Mouse (Mus musculus) E14TG2a.4 (cell line): ENCODE data around the gene Nek8.
A peak's percentile ranks its signal among the peaks of the same experiment; 100 is the strongest.

Experiments used
- H3K27me3 ChIP-seq: 2 replicates; pipeline ENCODE4 v1.6.1; 2014; ENCODE audit warnings: low read length, control low read depth; ENCODE audit not compliant: insufficient read depth
- H3K36me3 ChIP-seq: 2 replicates; pipeline ENCODE4 v1.6.1; 2014; ENCODE audit warnings: low read length, control low read depth; ENCODE audit not compliant: insufficient read depth
- H3K4me1 ChIP-seq: replicated peaks from 2 replicates; pipeline ENCODE4 v1.6.1; 2014; ENCODE audit warnings: low read depth, low read length, control low read depth
- H3K4me3 ChIP-seq: replicated peaks from 2 replicates; pipeline ENCODE4 v1.5.1; 2014; ENCODE audit warnings: mild to moderate bottlenecking, low read length
- H3K9me3 ChIP-seq: 2 replicates; pipeline ENCODE4 v1.6.1; 2014; ENCODE audit warnings: low read length, control low read depth
- CTCF ChIP-seq: conservative IDR thresholded peaks from 2 replicates; pipeline ENCODE4 v1.5.1; 2014; ENCODE audit warnings: low read length
- NANOG ChIP-seq: IDR thresholded peaks from 2 replicates; pipeline ENCODE4 v1.6.1; 2014; ENCODE audit warnings: borderline replicate concordance, low read length, mixed read lengths
- POU5F1 ChIP-seq: IDR thresholded peaks from 2 replicates; pipeline ENCODE4 v1.6.1; 2014; ENCODE audit warnings: low read length, borderline replicate concordance

Gene Nek8

DNA sequence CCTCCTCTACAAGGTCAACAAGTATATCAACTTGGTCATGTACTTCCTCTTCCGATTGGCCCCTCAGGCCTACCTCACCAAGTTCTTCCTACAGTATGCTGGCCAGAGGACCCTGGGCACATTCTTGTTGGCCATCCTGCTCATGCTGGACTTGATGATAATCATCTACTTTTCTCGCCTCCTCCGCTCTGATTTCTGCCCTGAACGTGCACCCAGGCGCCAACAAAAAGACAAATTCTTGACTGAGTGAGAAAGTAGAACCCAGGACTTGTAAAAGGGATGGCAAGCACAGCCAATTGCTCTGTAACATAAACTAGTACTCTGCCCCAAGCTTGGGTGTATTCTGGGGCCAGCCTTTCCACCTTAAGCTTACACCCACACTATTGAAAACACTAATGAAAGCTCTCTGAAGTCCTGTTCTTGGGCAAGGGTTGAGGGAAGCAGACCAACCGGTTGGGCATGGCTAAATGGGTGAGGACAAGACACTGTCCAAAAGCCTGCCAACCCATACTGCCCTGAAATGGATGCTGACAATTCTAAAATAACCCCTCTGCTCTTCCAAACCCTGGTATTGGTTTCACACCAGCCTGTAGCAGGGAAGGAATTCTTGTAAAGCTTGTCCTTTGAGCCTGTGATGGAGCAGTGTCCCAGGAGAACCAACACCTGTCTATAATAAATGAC lies 3.7 kb upstream of the Nek8 start:
- Histone ChIP-seq H3K27me3 (no peaks in the 10 kb centered on the region), H3K9me3 (no peaks in the 10 kb centered on the region), H3K4me1 (peaks cover 56% of the 10 kb centered on the region), H3K4me3 (peak overlapping the region; percentile 99), H3K36me3 (peaks cover 41% of the 10 kb centered on the region)
- TF ChIP-seq NANOG (no peak), CTCF (no peak), POU5F1 (no peak)

DNA sequence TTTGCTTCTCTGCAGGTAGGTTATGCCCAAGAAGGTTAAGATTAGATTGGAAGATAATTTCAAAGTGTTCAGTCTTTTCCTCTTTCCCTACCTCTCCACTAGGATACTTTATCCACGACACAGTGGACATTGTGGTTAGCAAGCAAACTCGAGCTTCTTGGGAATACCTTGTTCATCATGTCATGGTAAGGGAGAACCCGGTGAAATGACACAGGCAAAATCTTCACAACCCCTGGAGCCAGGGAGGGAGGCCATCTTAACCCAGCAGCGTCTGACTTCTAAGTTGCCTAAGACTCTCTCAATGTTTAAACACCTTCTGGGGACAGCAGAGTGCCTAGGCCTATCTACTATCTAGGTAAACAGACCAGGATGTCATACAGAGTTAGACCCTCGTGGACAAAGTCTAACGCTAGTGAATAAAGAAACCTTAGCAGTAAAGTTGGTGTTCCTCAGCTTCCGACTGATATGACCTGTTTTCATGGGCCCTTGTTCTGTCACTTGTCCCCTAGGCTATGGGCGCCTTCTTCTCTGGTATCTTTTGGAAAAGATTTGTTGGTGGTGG lies 3.0 kb upstream of the Nek8 start:
- Histone ChIP-seq H3K4me1 (peaks cover 57% of the 10 kb centered on the region), H3K9me3 (no peaks in the 10 kb centered on the region), H3K4me3 (peak overlapping the region; percentile 99), H3K36me3 (peaks cover 41% of the 10 kb centered on the region), H3K27me3 (no peaks in the 10 kb centered on the region)
- TF ChIP-seq CTCF, result no peak

DNA sequence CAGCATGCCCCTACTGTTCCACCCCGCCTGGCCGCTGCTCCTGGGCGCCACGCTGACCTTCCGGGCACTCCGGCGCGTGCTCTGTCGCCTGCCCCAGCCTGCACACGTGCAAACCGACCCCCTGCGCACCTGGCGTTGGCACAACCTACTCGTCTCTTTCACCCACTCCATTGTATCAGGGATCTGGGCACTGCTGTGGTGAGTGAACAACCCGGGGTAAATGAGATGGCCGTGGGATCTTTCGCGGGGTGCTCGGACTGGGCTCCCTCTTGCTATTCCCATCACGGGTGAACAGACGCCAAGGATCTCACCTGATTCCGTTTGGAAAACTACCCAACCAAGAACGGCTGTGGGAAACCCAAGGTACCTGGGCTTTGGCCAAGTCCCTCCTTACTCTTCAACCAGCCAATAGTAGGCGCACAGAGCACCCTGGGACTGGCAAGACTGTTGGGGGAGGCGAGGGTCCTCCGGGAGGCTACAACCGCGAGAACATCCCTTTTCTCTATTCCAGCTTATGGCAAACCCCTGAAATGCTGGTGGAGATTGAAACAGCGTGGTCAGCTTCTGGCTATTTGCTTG lies 2.5 kb upstream of the Nek8 start:
- peaks cover 57% of the 10 kb centered on the region for H3K4me1 ChIP-seq
- peaks cover 41% of the 10 kb centered on the region for H3K36me3 ChIP-seq
- no peaks in the 10 kb centered on the region for H3K27me3 ChIP-seq
- peak overlapping the region; percentile 99 for H3K4me3 ChIP-seq
- no peaks in the 10 kb centered on the region for H3K9me3 ChIP-seq
- TF ChIP-seq CTCF (no peak), NANOG (no peak), POU5F1 (no peak)

DNA sequence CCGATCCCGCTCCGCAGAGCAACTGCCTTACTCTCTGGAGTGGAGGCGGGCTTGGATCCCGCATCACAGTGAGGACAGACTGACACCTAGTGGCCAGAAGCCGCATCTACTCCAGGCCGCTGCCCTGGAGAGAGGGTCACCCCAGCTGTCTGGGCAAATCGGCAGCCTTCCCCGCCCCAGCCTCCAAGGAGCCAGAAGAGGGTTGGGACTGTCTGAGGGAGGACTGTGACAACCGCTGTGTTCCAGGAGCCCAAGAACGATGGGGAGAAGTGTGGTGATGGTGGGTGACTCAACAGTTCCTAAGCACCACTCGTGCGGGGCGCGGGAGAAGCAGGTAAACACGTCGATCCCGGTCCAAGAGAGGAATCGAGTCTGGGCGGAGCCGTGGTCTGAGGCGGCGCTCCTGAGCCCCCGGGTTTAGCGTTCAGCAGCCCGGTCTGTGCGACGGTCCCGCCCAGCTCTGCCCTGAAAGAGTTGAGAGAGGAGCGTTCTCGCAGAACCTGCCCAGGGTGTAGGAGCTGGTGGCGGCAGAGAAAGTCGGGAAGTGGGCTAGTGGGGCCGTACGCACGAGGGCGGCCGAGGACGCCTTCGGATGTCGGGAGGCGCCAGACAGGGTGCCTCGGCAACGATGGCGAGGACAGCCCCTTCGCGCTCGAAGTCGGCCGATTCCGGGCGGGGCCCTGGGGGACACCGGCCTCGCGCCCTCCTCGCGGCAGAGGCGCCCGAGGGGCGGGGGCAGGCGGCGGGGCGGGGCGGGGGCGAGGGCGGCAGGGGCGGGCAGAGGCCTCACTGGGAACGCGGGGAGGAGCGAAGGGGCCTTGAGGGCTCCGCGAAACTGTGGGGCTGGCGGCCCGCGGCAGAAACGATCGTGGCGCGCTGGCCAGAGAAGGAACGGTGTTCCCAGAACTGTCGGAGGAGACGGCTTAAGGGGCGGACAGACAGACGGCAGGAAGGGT lies 1.7 kb upstream of the Nek8 start:
- no peak for TF ChIP-seq NANOG
- TF ChIP-seq CTCF, result peak; percentile 95
- no peak for TF ChIP-seq POU5F1
- H3K27me3 ChIP-seq, result no peaks in the 10 kb centered on the region
- H3K4me3 ChIP-seq, result peak overlapping the region; percentile 99
- peaks cover 60% of the 10 kb centered on the region for H3K4me1 ChIP-seq
- no peaks in the 10 kb centered on the region for H3K9me3 ChIP-seq
- peaks cover 41% of the 10 kb centered on the region for H3K36me3 ChIP-seq

DNA sequence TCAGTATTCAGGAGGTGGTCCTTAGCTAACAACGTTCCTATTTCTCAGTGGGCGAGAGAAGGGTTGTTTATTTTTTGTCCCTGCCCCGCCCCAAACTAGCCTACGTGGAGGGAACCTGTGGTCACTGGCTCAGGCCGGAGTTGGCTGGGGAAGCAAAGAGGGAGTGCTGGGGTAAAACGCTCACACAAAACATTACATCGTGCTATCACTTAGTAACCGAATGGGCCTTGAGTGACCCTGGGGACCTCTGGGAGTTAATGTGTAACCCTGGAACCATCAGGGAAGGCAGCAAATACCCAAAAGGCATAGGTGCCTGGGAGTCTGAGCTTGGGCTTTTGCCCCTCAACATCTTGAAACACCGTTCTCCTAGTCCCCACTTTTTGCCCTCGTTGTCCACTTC lies 962 bp upstream of the Nek8 start:
- TF ChIP-seq CTCF, result no peak
- TF ChIP-seq POU5F1, result no peak
- TF ChIP-seq NANOG, result no peak
- peak overlapping the region; percentile 99 for H3K4me3 ChIP-seq
- no peaks in the 10 kb centered on the region for H3K9me3 ChIP-seq
- H3K4me1 ChIP-seq, result peaks cover 67% of the 10 kb centered on the region
- H3K36me3 ChIP-seq, result peaks cover 41% of the 10 kb centered on the region
- H3K27me3 ChIP-seq, result no peaks in the 10 kb centered on the region

DNA sequence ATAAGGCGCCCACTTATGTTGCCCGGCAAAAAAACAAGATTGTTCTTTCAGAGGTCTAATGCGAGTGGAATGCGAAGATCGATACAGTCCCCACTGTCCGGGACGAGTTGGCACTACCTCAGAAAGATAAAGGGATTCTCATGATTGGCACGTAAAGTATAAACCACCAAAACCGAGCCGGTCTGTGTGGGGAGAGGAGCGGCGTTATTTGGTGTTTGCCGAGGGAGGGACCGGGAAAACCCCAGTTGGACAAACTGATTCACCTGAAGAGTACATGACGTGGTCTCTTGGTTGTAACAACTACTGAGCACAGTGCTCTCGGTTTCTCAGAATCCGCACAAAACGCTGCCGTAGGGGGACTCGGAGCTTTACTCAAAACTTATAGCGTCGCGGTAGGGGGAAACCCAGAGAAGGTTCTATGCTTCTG lies 443 bp upstream of the Nek8 start:
- H3K9me3 ChIP-seq, result no peaks in the 10 kb centered on the region
- H3K27me3 ChIP-seq, result no peaks in the 10 kb centered on the region
- H3K4me1 ChIP-seq, result peaks cover 71% of the 10 kb centered on the region
- peak overlapping the region; percentile 99 for H3K4me3 ChIP-seq
- H3K36me3 ChIP-seq, result peaks cover 41% of the 10 kb centered on the region
- TF ChIP-seq CTCF (no peak), NANOG (no peak), POU5F1 (no peak)

DNA sequence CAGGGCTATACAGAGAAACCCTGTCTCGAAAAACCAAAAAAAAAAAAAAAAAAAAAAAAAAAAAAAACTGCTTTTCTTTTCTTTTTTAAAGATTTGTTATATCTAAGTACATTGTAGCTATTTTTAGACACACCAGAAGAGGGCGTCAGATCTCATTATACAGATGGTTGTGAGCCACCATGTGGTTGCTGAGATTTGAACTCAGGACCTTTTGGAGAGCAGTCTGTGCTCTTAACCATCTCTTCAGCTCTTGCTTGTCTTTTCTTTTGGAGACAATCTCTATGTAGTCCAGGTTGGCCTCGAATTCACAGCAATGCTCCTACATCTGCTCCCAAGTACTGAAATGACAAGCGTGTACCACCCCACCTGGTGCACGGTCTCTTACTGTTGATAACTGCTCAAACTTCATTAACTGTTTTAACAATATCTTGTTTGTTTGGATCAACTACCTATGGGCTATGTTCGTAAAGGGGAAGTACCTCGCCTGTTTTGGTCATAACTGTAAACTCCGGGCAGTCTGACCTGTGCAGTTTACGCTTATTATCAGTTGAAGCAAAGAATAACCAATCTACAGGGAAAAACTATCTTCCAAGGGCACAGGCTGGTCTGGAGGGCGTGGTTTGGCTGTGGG lies 589 bp downstream of the Nek8 start:
- TF ChIP-seq CTCF (0 out of 2 replicates have a peak, but pooled peaks have one; percentile 6), POU5F1 (no peak), NANOG (no peak)
- peaks cover 70% of the 10 kb centered on the region for H3K4me1 ChIP-seq
- no peaks in the 10 kb centered on the region for H3K27me3 ChIP-seq
- peaks cover 33% of the 10 kb centered on the region for H3K36me3 ChIP-seq
- H3K9me3 ChIP-seq, result no peaks in the 10 kb centered on the region
- H3K4me3 ChIP-seq, result peak overlapping the region; percentile 99
